Mouse (Mus musculus) R1 (cell line): ENCODE data around the gene Samt1.
"Not testable (repeated sequence)": the region's sequence is repeated elsewhere in the genome, so short reads cannot be mapped to it uniquely, and the experiment has no call there.

Source experiments
- DNase-seq: peaks from one replicate; pipeline ENCODE4 v3.0.0-alpha.2; 2018; ENCODE audit warnings: low read depth, low spot score

Gene Samt1

GRCm38 (mm10) chrX:154012540-154012939, at the start of gene Samt1:
Samt1 (minus strand) TSS chrX:154012640.
- not testable (repeated sequence) for DNase-seq

DNA sequence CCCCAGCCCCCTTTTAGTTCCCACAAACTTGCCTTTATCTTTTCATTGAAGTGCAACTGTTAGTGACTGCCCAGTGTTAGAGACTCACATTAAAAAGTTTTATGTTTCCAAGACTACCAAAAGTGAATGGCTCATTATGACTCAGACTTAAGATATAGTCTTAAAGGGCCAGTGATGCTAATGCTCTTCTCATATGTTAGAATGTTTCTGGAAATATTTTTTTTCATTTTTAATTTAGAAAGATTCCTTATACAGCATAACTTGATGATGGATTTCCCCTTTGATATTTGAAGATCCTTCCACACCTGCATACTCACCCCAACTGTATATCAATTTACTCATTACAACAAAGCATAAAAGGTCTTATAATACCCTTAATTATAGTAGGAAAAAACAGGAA, 42.5 kb upstream of the Samt1 start, which contains the start of gene Gm10057:
Gm10057 (minus strand) TSS at position 101 of the 400 bp plus-strand sequence.
- DNase-seq: not testable (repeated sequence)

DNA sequence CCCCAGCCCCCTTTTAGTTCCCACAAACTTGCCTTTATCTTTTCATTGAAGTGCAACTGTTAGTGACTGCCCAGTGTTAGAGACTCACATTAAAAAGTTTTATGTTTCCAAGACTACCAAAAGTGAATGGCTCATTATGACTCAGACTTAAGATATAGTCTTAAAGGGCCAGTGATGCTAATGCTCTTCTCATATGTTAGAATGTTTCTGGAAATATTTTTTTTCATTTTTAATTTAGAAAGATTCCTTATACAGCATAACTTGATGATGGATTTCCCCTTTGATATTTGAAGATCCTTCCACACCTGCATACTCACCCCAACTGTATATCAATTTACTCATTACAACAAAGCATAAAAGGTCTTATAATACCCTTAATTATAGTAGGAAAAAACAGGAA, 21.3 kb upstream of the Samt1 start, which contains the start of gene 4921511M17Rik:
4921511M17Rik (minus strand) TSS at position 101 of the 400 bp plus-strand sequence.
- not testable (repeated sequence) for DNase-seq

DNA sequence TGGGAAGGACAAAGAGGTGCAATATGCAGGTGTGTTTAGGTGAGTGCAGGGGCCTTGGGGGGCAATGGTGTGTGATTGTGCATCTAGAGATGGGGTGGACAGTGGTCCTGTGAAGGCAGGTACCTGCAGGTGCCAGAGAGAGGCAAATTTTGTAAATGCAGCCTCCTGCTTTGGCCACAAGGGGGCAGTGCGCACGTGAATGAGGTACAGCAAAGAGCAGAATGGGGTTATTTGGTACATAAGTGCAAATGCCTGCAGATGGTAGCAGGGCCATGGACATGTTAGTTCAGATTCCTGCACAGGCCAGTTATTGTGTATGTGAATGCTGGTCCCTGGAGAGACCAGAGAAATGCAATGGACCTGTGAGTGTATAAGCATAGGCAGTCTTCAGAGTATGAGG, 35.5 kb downstream of the Samt1 start:
- not testable (repeated sequence) for DNase-seq

DNA sequence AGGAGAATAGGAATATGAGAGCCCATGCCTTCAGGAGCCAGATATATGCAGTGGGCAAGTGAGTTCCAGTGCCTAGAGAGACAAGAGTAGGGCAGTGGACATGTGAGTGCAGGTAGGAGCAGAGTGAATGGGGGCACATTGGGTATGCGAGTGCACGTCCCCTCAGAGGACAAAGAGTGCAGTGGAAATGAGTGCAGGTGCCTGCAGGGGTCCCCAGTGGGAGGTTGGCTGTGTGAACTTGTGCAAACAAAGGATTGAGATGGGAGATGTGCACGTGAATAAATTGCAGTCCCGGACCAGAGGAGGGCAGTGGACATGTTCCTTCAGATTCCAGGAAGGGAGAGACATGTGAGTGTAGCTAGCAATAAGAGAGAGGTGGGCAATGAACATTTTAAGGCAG, 36.0 kb downstream of the Samt1 start:
- DNase-seq: peak; percentile 1

DNA sequence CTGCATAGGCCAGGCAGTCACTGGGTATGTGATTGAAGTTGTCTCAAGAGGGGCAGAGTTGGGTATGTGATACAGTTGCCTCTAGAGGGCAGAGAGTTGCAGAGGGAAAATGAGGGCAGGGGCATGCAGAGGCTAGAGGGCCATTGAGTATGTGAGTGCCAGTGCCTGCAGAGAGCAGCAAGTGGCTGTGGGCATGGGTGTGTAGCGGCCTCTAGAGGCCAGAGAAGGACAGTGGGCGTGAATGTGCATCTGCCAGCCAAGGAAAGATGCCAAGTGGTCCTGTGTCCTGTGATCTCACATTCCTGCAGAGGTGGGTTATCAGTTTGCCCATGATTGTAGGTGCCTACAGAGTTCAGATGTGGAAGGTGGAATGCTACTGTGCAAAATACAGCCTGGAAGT, 38.0 kb downstream of the Samt1 start:
- DNase-seq: no peak

DNA sequence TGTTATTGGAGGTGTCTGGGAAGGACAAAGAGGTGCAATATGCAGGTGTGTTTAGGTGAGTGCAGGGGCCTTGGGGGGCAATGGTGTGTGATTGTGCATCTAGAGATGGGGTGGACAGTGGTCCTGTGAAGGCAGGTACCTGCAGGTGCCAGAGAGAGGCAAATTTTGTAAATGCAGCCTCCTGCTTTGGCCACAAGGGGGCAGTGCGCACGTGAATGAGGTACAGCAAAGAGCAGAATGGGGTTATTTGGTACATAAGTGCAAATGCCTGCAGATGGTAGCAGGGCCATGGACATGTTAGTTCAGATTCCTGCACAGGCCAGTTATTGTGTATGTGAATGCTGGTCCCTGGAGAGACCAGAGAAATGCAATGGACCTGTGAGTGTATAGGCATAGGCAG, 59.6 kb downstream of the Samt1 start:
- not testable (repeated sequence) for DNase-seq
